11 mouse cellular contexts compared by ENCODE assay signal in the genomic region with DNA sequence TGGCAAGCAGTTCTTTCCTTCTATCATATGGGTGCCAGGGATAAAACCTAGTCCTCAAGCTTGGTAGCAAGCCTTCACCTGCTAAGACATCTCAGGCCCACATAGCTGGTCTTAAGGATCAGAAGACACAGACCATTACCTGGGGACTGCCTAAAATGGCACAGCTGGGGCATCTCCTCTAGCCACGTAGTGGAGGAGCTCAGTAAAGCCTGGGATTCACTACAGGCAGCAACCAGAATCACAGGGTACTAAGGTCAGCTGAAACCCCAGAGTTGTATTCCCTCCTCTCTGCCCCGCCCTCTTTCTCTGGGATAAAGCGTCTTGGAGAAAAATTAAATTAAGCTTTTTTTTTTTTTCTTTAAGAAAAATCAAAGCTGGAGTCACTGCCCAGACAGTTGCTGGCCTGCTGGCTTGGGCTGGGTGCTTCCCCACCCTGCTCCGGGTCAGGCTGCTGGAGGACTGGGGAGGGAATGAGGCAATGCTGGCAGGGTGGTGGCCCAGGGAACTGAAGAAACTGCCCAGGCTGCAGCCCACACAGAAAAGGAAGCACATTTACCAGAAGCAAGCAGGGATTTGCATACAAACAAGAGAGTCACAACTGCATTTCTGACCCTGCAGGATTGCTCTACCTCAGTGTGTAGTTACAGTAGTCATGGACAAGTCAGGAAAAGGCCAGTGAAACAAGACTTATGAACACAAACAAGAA. TPM values are rescaled to one million over a fixed set of nuclear protein-coding genes. Genes with fewer than 3 reads are reported as not detected.
DNase-seq lines count a peak whose midpoint lies in the region; ATAC-seq lines count a peak whose summit lies in the region.
"Had no signal": no experiment of that assay in that cellular context is flagged by ENCODE, and none has a peak within 500 bp of the region (broad histone marks: within the 10 kb centered on the region; RNA-seq: fewer than 3 reads in every experiment).

No protein-coding gene starts in this region.

- H3K4me1 ChIP-seq in lung, embryonic 16.5 days (replicated peaks; ENCODE audit: control insufficient read depth, insufficient read depth, low read length), result no peaks in the 10 kb centered on the region; the same call in 1 of the 2 replicates
- H3K4me1 ChIP-seq: liver, embryonic 13.5 days; neural tube, embryonic 12.5 days had no signal

- WGBS in lung, embryonic 16.5 days, result 49% methylated on average over 4 of the region's 4 CpGs

- peak; percentile 56 for ATAC-seq in lung, embryonic 16.5 days (ENCODE audit: low read depth)
- ATAC-seq: Patski had no signal

- peak; percentile 59 for DNase-seq in adrenal gland, postnatal 10 days
- DNase-seq in adrenal gland, postnatal 25 days, result no peak
- DNase-seq in urinary bladder, postnatal 25 days (ENCODE audit: low spot score), result peak; percentile 21
- no peak for DNase-seq in urinary bladder, adult 2 months (ENCODE audit: low spot score)
- DNase-seq in urinary bladder, postnatal 4 days (ENCODE audit: low spot score in 2 of 2), result peak; percentile 44 to 65
- DNase-seq in layer of hippocampus, adult 9-10 months (ENCODE audit: low spot score), result no peak
- no peak for DNase-seq in layer of hippocampus, postnatal 10 days (ENCODE audit: low spot score in 2 of 2)
- DNase-seq: liver, embryonic 13.5 days had no signal

- peak overlapping the region; percentile 37; the same call in 1 of the 2 replicates for H3K27ac ChIP-seq in lung, embryonic 16.5 days (ENCODE audit: low read length)
- H3K27ac ChIP-seq: liver, embryonic 13.5 days; neural tube, embryonic 12.5 days had no signal

- H3K4me2 ChIP-seq in lung, embryonic 16.5 days (ENCODE audit: low read depth, low read length), result no peak overlapping the region
- H3K4me2 ChIP-seq: liver, embryonic 13.5 days; neural tube, embryonic 12.5 days had no signal

- H3K9ac ChIP-seq in lung, embryonic 16.5 days (ENCODE audit: low read length), result no peak overlapping the region
- H3K9ac ChIP-seq: liver, embryonic 13.5 days; neural tube, embryonic 12.5 days had no signal

- H3K36me3 ChIP-seq in lung, embryonic 16.5 days (ENCODE audit: control insufficient read depth, insufficient read depth, low read length), result no peaks in the 10 kb centered on the region
- H3K36me3 ChIP-seq: liver, embryonic 13.5 days; neural tube, embryonic 12.5 days had no signal

- H3K9me3 ChIP-seq in lung, embryonic 16.5 days (ENCODE audit: control insufficient read depth, low read length), result no peaks in the 10 kb centered on the region
- H3K9me3 ChIP-seq: liver, embryonic 13.5 days; neural tube, embryonic 12.5 days had no signal

- H3K27me3 ChIP-seq in lung, embryonic 16.5 days (ENCODE audit: control insufficient read depth, insufficient read depth, low read depth, low read length), result no peaks in the 10 kb centered on the region
- H3K27me3 ChIP-seq: liver, embryonic 13.5 days; neural tube, embryonic 12.5 days; Patski had no signal

- H3K4me3 ChIP-seq in lung, embryonic 16.5 days (ENCODE audit: low read length), result no peak overlapping the region
- H3K4me3 ChIP-seq: liver, embryonic 13.5 days; neural tube, embryonic 12.5 days had no signal

RNA-seq across cellular contexts. Expression of a gene that starts 24.6 kb away (rescaled TPM):
- 10 to 100 TPM; 19.4 to 21.3 TPM for total RNA-seq in adrenal gland, postnatal 10 days (2021)
- 16.7 and 17.4 TPM in 2 replicates for total RNA-seq in adrenal gland, postnatal 25 days (2021)
- 9.9 and 11.6 TPM in 2 replicates for polyA plus RNA-seq in urinary bladder, adult 2 months (2012; rRNA removed)
- 10.4 and 10.5 TPM in 2 replicates for polyA plus RNA-seq in lung, embryonic 16.5 days (2015; fragmentation: Nextera tagmentation; extraction: Ambion mirVana)
- total RNA-seq in layer of hippocampus, postnatal 10 days (2021), result 10 to 100 TPM; 16.8 to 18.1 TPM

RNA-seq across cellular contexts. Expression of a gene that starts 24.7 kb away (rescaled TPM):
- 10 to 100 TPM; 80.5 to 82.5 TPM for total RNA-seq in adrenal gland, postnatal 10 days (2021)
- total RNA-seq in adrenal gland, postnatal 25 days (2021), result 80.6 and 96.9 TPM in 2 replicates
- polyA plus RNA-seq in urinary bladder, adult 2 months (2012; rRNA removed), result 32.8 and 52.2 TPM in 2 replicates
- polyA plus RNA-seq in lung, embryonic 16.5 days (2015; fragmentation: Nextera tagmentation; extraction: Ambion mirVana), result 118 and 132 TPM in 2 replicates
- total RNA-seq in layer of hippocampus, postnatal 10 days (2021), result 10 to 100 TPM; 71.5 to 75.5 TPM

Comparison
In these comparisons a context has a peak if more than half of its experiments do, and no peak if none do; other contexts are left out.
1. DNase-seq: peak in adrenal gland, postnatal 10 days (single experiment), urinary bladder, postnatal 25 days (single experiment) and urinary bladder, postnatal 4 days (2 of 2); none in adrenal gland, postnatal 25 days (single experiment), urinary bladder, adult 2 months (single experiment), layer of hippocampus, adult 9-10 months (single experiment) and layer of hippocampus, postnatal 10 days (0 of 2).